9 mouse cellular contexts compared by ENCODE assay signal in the genomic region with DNA sequence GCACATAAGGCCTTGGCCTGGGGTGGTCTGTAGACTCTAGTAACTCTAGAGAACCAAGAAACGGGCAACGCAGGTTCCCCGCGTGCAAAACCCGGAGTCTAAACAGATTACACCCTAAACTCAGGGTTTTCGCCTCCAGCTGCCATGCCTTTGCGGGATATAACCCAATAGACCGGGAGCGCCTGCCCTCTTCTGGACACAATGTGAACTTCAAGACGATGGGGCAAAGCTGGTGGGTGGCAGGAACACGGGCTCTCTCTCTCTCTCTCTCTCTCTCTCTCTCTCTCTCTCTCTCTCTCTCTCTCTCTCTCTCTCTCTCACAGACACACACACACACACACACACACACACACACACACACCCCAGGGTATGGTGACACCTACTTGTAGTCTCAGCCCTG. TPM values are rescaled to one million over a fixed set of nuclear protein-coding genes. Genes with fewer than 3 reads are reported as not detected.
DNase-seq lines count a peak whose midpoint lies in the region; ATAC-seq lines count a peak whose summit lies in the region.
"Had no signal": no experiment of that assay in that cellular context is flagged by ENCODE, and none has a peak within 500 bp of the region (broad histone marks: within the 10 kb centered on the region; RNA-seq: fewer than 3 reads in every experiment).

No protein-coding gene starts in this region.

- no peaks in the 10 kb centered on the region for H3K9me3 ChIP-seq in limb, embryonic 10.5 days (replicated peaks)
- H3K9me3 ChIP-seq: heart, embryonic 13.5 days had no signal

- intact Hi-C loops in heart, postnatal 14 days (cut with DNase I), result no loop called here

- peak; percentile 29 for DNase-seq in right cerebral cortex, adult 18-20 months
- no peak for DNase-seq in right cerebral cortex, postnatal 36 days (ENCODE audit: low spot score in 2 of 2)
- peak; percentile 83 for DNase-seq in embryo, embryonic 10 days (ENCODE audit: low spot score)
- peak; percentile 73 to 83 for DNase-seq in heart, postnatal 14 days
- peak; percentile 88 for DNase-seq in limb, embryonic 10.5 days (ENCODE audit: low spot score)
- DNase-seq in urinary bladder, postnatal 25 days (ENCODE audit: low spot score), result peak; percentile 66

- peaks cover 98% of the 10 kb centered on the region for H3K27me3 ChIP-seq in limb, embryonic 10.5 days (ENCODE audit: low read depth, poor library complexity, severe bottlenecking)

- ATAC-seq in activated CD4-positive, CD25-positive, alpha-beta regulatory T cell, adult 4 months, result peak; percentile 50
- peak; percentile 65 for ATAC-seq in neutrophil, adult 5-6 weeks (ENCODE audit: extremely low read depth, insufficient number of reproducible peaks, low FRiP score, poor library complexity, severe bottlenecking)

- peaks cover 24% of the 10 kb centered on the region for H3K4me1 ChIP-seq in limb, embryonic 10.5 days

- H3K36me3 ChIP-seq in limb, embryonic 10.5 days, result no peaks in the 10 kb centered on the region
- H3K36me3 ChIP-seq: heart, embryonic 13.5 days had no signal

- whole genome bisulfite sequencing in limb, embryonic 10.5 days, result under 1% methylated on average over 11 of the region's 11 CpGs

- no peak overlapping the region for H3K4me3 ChIP-seq in limb, embryonic 10.5 days
- H3K4me3 ChIP-seq: heart, embryonic 13.5 days had no signal

- no peak overlapping the region for H3K27ac ChIP-seq in limb, embryonic 10.5 days
- H3K27ac ChIP-seq: heart, embryonic 13.5 days had no signal

RNA-seq across cellular contexts. Expression of a gene that starts 11.6 kb away (rescaled TPM):
- not detected for polyA plus RNA-seq in activated CD4-positive, CD25-positive, alpha-beta regulatory T cell, adult 4 months (2017; shearing (Covaris generic))
- total RNA-seq in heart, postnatal 14 days (2021), result not detected
- polyA plus RNA-seq in limb, embryonic 10.5 days (2016; fragmentation: Nextera tagmentation; extraction: Ambion mirVana), result not detected in 2 replicates
- not detected in 2 replicates for total RNA-seq in neutrophil, adult 5-6 weeks (2017)
- polyA plus RNA-seq: heart, embryonic 13.5 days had no signal

RNA-seq across cellular contexts. Expression of a gene that starts 32.7 kb away (rescaled TPM):
- polyA plus RNA-seq in activated CD4-positive, CD25-positive, alpha-beta regulatory T cell, adult 4 months (2017; shearing (Covaris generic)), result not detected
- total RNA-seq in heart, postnatal 14 days (2021), result not detected
- 0.26 and 0.53 TPM in 2 replicates for polyA plus RNA-seq in limb, embryonic 10.5 days (2016; fragmentation: Nextera tagmentation; extraction: Ambion mirVana)
- 0.12 and 0.23 TPM in 2 replicates for total RNA-seq in neutrophil, adult 5-6 weeks (2017)

RNA-seq across cellular contexts. Expression of a gene that starts 55.1 kb away (rescaled TPM):
- 10 to 100 TPM; 13.0 to 13.4 TPM for polyA plus RNA-seq in activated CD4-positive, CD25-positive, alpha-beta regulatory T cell, adult 4 months (2017; shearing (Covaris generic))
- total RNA-seq in heart, postnatal 14 days (2021), result 10 to 100 TPM; 14.2 to 18.1 TPM
- polyA plus RNA-seq in limb, embryonic 10.5 days (2016; fragmentation: Nextera tagmentation; extraction: Ambion mirVana), result 40.8 and 42.6 TPM in 2 replicates
- 29.3 and 35.4 TPM in 2 replicates for total RNA-seq in neutrophil, adult 5-6 weeks (2017)

Comparison
In these comparisons a context has a peak if more than half of its experiments do, and no peak if none do; other contexts are left out.
1. DNase-seq: peak in right cerebral cortex, adult 18-20 months (single experiment), embryo, embryonic 10 days (single experiment), heart, postnatal 14 days (2 of 2), limb, embryonic 10.5 days (single experiment) and urinary bladder, postnatal 25 days (single experiment); none in right cerebral cortex, postnatal 36 days (0 of 2).